Mouse (Mus musculus): ENCODE data around the gene Klkb1.

DNA sequence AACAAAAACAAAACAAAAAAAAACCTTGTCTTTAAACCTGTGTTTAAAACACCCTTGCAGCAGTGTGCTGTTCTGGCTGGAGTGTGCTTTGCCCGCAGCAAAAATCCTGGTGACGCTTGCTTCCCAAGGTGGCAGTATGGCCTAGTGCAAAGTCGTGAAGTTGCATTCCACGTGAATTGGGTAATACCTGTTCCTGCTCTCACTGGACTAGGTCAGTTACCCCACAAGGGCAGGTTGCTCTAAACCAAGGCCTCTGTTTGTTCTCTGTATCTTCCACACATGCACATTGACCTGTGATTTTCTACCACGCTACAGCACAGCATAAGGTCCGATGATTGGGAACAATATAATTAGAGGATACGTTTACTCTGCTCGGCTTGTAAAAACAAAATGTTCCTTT, 13.0 kb downstream of the Klkb1 start:
- TF ChIP-seq TCF12 (IDR thresholded peaks at IDR 0.05; ENCODE audit: insufficient read depth, poor library complexity, severe bottlenecking): no peak
- no peak for TF ChIP-seq CEBPB (IDR thresholded peaks at IDR 0.05; ENCODE audit: insufficient read depth, poor library complexity, severe bottlenecking)
- TF ChIP-seq MAX (IDR thresholded peaks at IDR 0.05; ENCODE audit: low read depth): no peak
- no peak for TF ChIP-seq MYOD1 (IDR thresholded peaks at IDR 0.05; ENCODE audit: control insufficient read depth in 1 of 3, insufficient read length in 2 of 3, low read depth in 2 of 3)
- TF ChIP-seq POLR2A (IDR thresholded peaks at IDR 0.05; ENCODE audit: insufficient read length, low read depth): no peak
- no peak for TF ChIP-seq POLR2AphosphoS2 (IDR thresholded peaks at IDR 0.05; ENCODE audit: insufficient read length, low read depth)
- TF ChIP-seq USF1 (IDR thresholded peaks at IDR 0.05; ENCODE audit: low read depth): no peak
- no peak for TF ChIP-seq TCF3 (IDR thresholded peaks at IDR 0.05; ENCODE audit: insufficient read length, low read depth)
- TF ChIP-seq E2F4 (IDR thresholded peaks at IDR 0.05; ENCODE audit: insufficient read depth): no peak
- TF ChIP-seq MYOG (IDR thresholded peaks at IDR 0.05; ENCODE audit: control insufficient read depth in 1 of 3, insufficient read depth in 1 of 3, insufficient read length in 2 of 3, low read depth in 2 of 3): no peak
